Mouse (Mus musculus) heart, embryonic 13.5 days (tissue): Measurements from ENCODE around the gene Arhgap15. TPM values are rescaled to one million over a fixed set of nuclear protein-coding genes. Genes with fewer than 3 reads are reported as not detected.

ENCODE experiments used
- ATAC-seq: fragments of 200-750 bp; cut with Nextera tagmentation; 2 replicates; pipeline ENCODE4 v1.8.0; 2017; ENCODE audit warnings: moderate TSS enrichment; ENCODE audit not compliant: insufficient number of reproducible peaks, low FRiP score, low TSS enrichment; ENCODE audit errors: extremely low read depth
- H3K27ac ChIP-seq: fragments of 300-500 bp; sonication (generic); replicated peaks from 2 replicates; pipeline ENCODE4 v1.5.1; 2015; ENCODE audit warnings: moderate library complexity, mild to moderate bottlenecking, inconsistent platforms
- H3K27me3 ChIP-seq: fragments of 300-500 bp; sonication (generic); replicated peaks from 2 replicates; pipeline ENCODE4 v1.6.1; 2015; ENCODE audit warnings: mild to moderate bottlenecking, inconsistent platforms
- H3K36me3 ChIP-seq: fragments of 300-500 bp; sonication (generic); 2 replicates; pipeline ENCODE4 v1.6.1; 2015; ENCODE audit warnings: mild to moderate bottlenecking, inconsistent platforms
- H3K4me1 ChIP-seq: fragments of 300-500 bp; sonication (generic); 2 replicates; pipeline ENCODE4 v1.6.1; 2015; ENCODE audit warnings: inconsistent platforms
- H3K4me2 ChIP-seq: fragments of 300-500 bp; sonication (generic); 2 replicates; pipeline ENCODE4 v1.6.1; 2015; ENCODE audit warnings: inconsistent platforms, mild to moderate bottlenecking, moderate library complexity
- H3K4me3 ChIP-seq: fragments of 300-500 bp; sonication (generic); 2 replicates; pipeline ENCODE4 v1.5.1; 2015; ENCODE audit warnings: moderate library complexity, mild to moderate bottlenecking, inconsistent platforms
- H3K9ac ChIP-seq: fragments of 300-500 bp; sonication (generic); 2 replicates; pipeline ENCODE4 v1.6.1; 2015; ENCODE audit warnings: inconsistent platforms, mild to moderate bottlenecking, moderate library complexity
- H3K9me3 ChIP-seq: fragments of 300-500 bp; sonication (generic); 2 replicates; pipeline ENCODE4 v1.6.1; 2016; ENCODE audit warnings: inconsistent platforms
- WGBS: fragments of 180-500 bp; shearing (Covaris S2); methylation state at CpG from one replicate; pipeline ENCODE4 v1.1.7; 2015; ENCODE audit warnings: mixed read lengths; 5-methylcytosine and 5-hydroxymethylcytosine counted together
- polyA plus RNA-seq: library from polyadenylated mRNA; unstranded; fragments of >200 nt; fragmentation: Nextera tagmentation; extraction: Ambion mirVana; gene quantifications from 2 replicates; pipeline ENCODE4 v1.2.1, GENCODE M21; 2015

Arhgap15 gene
- polyA plus RNA-seq, 1 experiment from 2014 or later = 0.87 TPM

DNA sequence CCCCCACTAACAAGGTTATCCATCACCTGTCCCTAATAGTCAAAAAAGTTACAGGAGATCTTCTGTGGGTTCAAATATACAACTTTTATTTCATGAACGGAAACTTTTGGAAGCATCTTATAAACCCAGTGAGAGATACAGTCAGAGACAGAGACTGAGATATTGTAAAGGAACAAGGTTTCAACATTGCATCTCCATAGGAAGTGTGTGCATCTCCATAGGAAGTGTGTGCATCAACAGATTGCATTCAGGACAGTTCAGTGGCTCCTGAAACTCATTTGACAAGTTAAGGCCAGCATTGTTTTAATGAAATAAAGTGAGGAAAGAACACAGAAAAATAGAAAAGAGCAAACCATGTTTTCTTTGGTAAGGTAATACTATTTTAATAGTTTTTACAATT, 296.0 kb downstream of the Arhgap15 start:
- no peak overlapping the region for H3K27ac ChIP-seq
- WGBS = 70% methylated on average over 1 of the region's 1 CpGs
- H3K27me3 ChIP-seq = no peaks in the 10 kb centered on the region
- no peak for ATAC-seq
- H3K36me3 ChIP-seq = no peaks in the 10 kb centered on the region
- H3K9me3 ChIP-seq = no peaks in the 10 kb centered on the region
- 0 out of 2 replicates have a peak, but pooled peaks cover 2% of the 10 kb centered on the region for H3K4me1 ChIP-seq
- H3K4me2 ChIP-seq = no peak overlapping the region
- H3K9ac ChIP-seq = no peak overlapping the region
- H3K4me3 ChIP-seq = no peak overlapping the region

DNA sequence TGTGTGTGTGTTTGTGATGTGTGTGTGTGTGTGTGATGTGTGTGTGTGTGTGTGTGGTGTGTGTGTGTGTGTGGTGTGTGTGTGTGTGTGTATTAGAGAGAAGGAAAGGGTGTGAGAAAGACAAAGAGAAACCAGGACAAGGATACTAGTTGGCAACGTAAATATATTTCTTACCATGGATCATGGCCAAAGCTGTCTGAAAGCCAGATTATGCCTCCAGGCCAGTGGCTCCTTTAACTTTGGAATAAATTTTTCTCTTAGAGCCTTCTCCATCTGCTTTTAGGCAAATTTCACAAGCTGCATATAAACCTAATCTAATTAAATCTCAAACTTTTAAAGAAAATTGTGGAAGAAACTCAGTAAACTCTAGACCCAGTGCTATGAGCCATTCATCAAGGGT, 296.6 kb downstream of the Arhgap15 start:
- Histone ChIP-seq H3K4me1 (0 out of 2 replicates have a peak, but pooled peaks cover 2% of the 10 kb centered on the region), H3K9ac (no peak overlapping the region), H3K4me2 (no peak overlapping the region), H3K4me3 (no peak overlapping the region), H3K9me3 (no peaks in the 10 kb centered on the region), H3K36me3 (no peaks in the 10 kb centered on the region), H3K27me3 (no peaks in the 10 kb centered on the region), H3K27ac (no peak overlapping the region)
- no peak for ATAC-seq
- WGBS = 60% methylated on average over 1 of the region's 1 CpGs

DNA sequence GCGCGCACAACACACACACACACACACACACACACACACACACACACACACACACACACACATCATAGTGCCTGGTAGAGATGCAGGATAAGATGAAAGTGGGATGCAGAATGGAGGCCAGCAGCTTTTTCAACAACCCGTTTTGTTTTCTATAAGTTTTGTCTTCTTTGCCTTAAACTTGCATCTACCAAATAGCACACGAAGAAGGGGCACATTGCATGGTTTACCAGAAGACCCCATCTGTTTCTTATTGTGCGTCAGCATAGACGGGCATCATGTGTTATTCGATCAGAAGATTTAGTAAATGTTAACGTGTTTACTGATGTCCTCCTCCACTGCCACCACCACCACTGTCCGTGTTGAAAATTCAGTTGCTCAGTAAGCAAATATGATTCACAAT, 311.7 kb downstream of the Arhgap15 start:
- 83% methylated on average over 9 of the region's 9 CpGs for WGBS
- Histone ChIP-seq H3K27ac (no peak overlapping the region), H3K27me3 (no peaks in the 10 kb centered on the region), H3K4me1 (no peaks in the 10 kb centered on the region), H3K4me2 (no peak overlapping the region), H3K9ac (no peak overlapping the region), H3K36me3 (no peaks in the 10 kb centered on the region), H3K9me3 (no peaks in the 10 kb centered on the region), H3K4me3 (no peak overlapping the region)
- ATAC-seq = no peak

DNA sequence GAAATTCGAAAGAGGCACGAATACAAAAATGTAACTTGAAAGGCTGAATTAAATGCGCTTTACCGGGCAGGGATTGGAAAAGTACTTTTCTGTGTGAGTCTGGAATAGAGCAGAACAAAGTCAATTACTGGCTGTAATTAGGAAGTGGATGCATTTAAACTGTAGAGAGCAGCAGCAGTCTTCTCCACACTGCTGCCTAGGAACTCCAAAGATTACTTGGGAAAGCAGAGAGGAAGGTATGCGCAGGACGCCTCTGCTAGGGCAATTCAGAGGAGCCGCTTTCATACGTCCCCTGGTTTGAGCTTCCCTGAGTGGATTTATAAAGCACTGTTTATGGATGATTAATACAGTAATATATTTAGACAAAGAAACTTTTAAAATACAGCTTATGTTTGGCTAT, 312.1 kb downstream of the Arhgap15 start:
- no peaks in the 10 kb centered on the region for H3K36me3 ChIP-seq
- no peak overlapping the region for H3K4me2 ChIP-seq
- no peaks in the 10 kb centered on the region for H3K4me1 ChIP-seq
- no peak overlapping the region for H3K4me3 ChIP-seq
- H3K27ac ChIP-seq = no peak overlapping the region
- 70% methylated on average over 8 of the region's 8 CpGs for WGBS
- H3K9me3 ChIP-seq = no peaks in the 10 kb centered on the region
- H3K9ac ChIP-seq = no peak overlapping the region
- no peak for ATAC-seq
- no peaks in the 10 kb centered on the region for H3K27me3 ChIP-seq

GRCm38 (mm10) chr2:44065067-44065466, 316.4 kb downstream of the Arhgap15 start:
- WGBS = 77% methylated on average over 5 of the region's 5 CpGs
- Histone ChIP-seq H3K27me3 (no peaks in the 10 kb centered on the region), H3K4me2 (no peak overlapping the region), H3K36me3 (no peaks in the 10 kb centered on the region), H3K27ac (no peak overlapping the region), H3K4me3 (no peak overlapping the region), H3K4me1 (no peaks in the 10 kb centered on the region), H3K9ac (no peak overlapping the region), H3K9me3 (no peaks in the 10 kb centered on the region)
- ATAC-seq = no peak

- H3K4me2 ChIP-seq = no peak overlapping the region
- H3K4me3 ChIP-seq = no peak overlapping the region
- H3K27me3 ChIP-seq = no peaks in the 10 kb centered on the region
- H3K9ac ChIP-seq = no peak overlapping the region
- H3K4me1 ChIP-seq = no peaks in the 10 kb centered on the region
- H3K27ac ChIP-seq = no peak overlapping the region
- 65% methylated on average over 7 of the region's 7 CpGs for whole genome bisulfite sequencing
- no peaks in the 10 kb centered on the region for H3K36me3 ChIP-seq
- no peaks in the 10 kb centered on the region for H3K9me3 ChIP-seq
- ATAC-seq = no peak
Observed at GRCm38 (mm10) chr2:44068151-44068840, 319.7 kb downstream of the Arhgap15 start.

GRCm38 (mm10) chr2:44068906-44069305, 320.3 kb downstream of the Arhgap15 start:
- ATAC-seq = no peak
- WGBS = 80% methylated on average over 2 of the region's 2 CpGs
- Histone ChIP-seq H3K9ac (no peak overlapping the region), H3K4me1 (no peaks in the 10 kb centered on the region), H3K4me2 (no peak overlapping the region), H3K27ac (no peak overlapping the region), H3K9me3 (no peaks in the 10 kb centered on the region), H3K27me3 (no peaks in the 10 kb centered on the region), H3K36me3 (no peaks in the 10 kb centered on the region), H3K4me3 (no peak overlapping the region)

GRCm38 (mm10) chr2:44076570-44076969, 327.9 kb downstream of the Arhgap15 start:
- Histone ChIP-seq H3K4me2 (no peak overlapping the region), H3K4me1 (no peaks in the 10 kb centered on the region), H3K4me3 (no peak overlapping the region), H3K27ac (no peak overlapping the region), H3K27me3 (no peaks in the 10 kb centered on the region), H3K36me3 (no peaks in the 10 kb centered on the region), H3K9ac (no peak overlapping the region), H3K9me3 (no peaks in the 10 kb centered on the region)
- no peak for ATAC-seq

GRCm38 (mm10) chr2:44080530-44080929, 331.9 kb downstream of the Arhgap15 start:
- Histone ChIP-seq H3K27me3 (no peaks in the 10 kb centered on the region), H3K4me2 (no peak overlapping the region), H3K36me3 (no peaks in the 10 kb centered on the region), H3K27ac (no peak overlapping the region), H3K4me1 (no peaks in the 10 kb centered on the region), H3K9ac (no peak overlapping the region), H3K9me3 (no peaks in the 10 kb centered on the region), H3K4me3 (no peak overlapping the region)
- WGBS = 83% methylated on average over 6 of the region's 6 CpGs
- ATAC-seq = no peak

DNA sequence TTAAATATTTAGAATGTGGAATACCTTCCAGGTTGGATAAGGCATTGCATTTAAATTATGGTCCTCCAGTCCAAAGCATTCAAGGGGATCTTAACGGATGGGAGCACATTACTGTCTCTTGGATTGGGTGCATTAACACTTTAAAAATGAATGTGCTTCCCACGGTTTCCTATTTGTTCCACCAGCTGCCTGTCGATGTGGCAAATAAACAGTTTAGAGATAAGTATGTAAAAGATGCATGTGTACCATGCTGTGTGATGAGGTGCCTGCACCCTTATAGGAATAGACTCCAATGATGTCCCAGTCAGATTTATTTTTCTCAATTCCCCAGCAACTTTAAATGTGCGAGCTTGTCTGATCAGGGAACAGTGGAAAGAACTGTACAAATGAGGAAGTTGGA, 332.6 kb downstream of the Arhgap15 start:
- no peak for ATAC-seq
- 78% methylated on average over 4 of the region's 4 CpGs for WGBS

DNA sequence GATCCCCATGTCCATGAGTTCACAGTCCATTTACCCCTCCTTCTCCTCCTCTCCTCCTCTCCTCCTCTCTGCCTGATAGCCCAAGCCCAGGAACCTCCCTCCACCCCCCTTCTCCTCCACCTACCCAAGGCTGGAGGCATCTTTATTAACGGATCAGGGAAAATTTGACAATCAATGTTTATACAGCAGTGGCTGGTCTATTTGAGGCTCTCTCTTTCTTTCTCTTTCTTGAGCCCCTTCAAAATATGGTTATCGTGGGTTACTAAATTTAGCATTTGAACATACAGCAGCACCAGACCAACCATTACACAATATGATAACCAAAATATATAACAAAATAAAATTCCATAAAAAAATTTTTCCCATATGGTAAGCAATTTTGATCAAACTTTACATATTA, 335.8 kb downstream of the Arhgap15 start:
- no peaks in the 10 kb centered on the region for H3K4me1 ChIP-seq
- H3K27ac ChIP-seq = no peak overlapping the region
- no peak overlapping the region for H3K4me2 ChIP-seq
- H3K4me3 ChIP-seq = no peak overlapping the region
- no peaks in the 10 kb centered on the region for H3K27me3 ChIP-seq
- no peak for ATAC-seq
- no peaks in the 10 kb centered on the region for H3K36me3 ChIP-seq
- no peaks in the 10 kb centered on the region for H3K9me3 ChIP-seq
- H3K9ac ChIP-seq = no peak overlapping the region
- 45% methylated on average over 2 of the region's 2 CpGs for WGBS

More for the DNA sequence above, 332.6 kb downstream of the Arhgap15 start:
- Histone ChIP-seq H3K4me3 (no peak overlapping the region), H3K4me2 (no peak overlapping the region), H3K36me3 (no peaks in the 10 kb centered on the region), H3K9me3 (no peaks in the 10 kb centered on the region), H3K4me1 (no peaks in the 10 kb centered on the region), H3K27ac (no peak overlapping the region), H3K9ac (no peak overlapping the region), H3K27me3 (no peaks in the 10 kb centered on the region)

- Histone ChIP-seq H3K9me3 (no peaks in the 10 kb centered on the region), H3K27me3 (no peaks in the 10 kb centered on the region), H3K36me3 (no peaks in the 10 kb centered on the region), H3K4me2 (no peak overlapping the region), H3K4me3 (no peak overlapping the region), H3K9ac (no peak overlapping the region), H3K27ac (no peak overlapping the region), H3K4me1 (no peaks in the 10 kb centered on the region)
- WGBS = 54% methylated on average over 5 of the region's 5 CpGs
- no peak for ATAC-seq
Observed at GRCm38 (mm10) chr2:44086403-44087056, 337.9 kb downstream of the Arhgap15 start.
